Mouse (Mus musculus) hematopoietic stem cell, adult 5-6 weeks (primary cell): ENCODE data around the gene Hlf. TPM values are rescaled to one million over a fixed set of nuclear protein-coding genes. Genes with fewer than 3 reads are reported as not detected.

Experiments
- ATAC-seq, 2 experiments: fragments of 125-278 bp in 1 of 2; replicated peaks in 1 of 2; 2 replicates each; pipeline ENCODE4 v1.8.0; 2016 to 2017; ENCODE audit warnings: inconsistent platforms in 2 of 2, mild to moderate bottlenecking in 2 of 2, moderate number of reproducible peaks in 2 of 2, low read depth in 1 of 2, moderate TSS enrichment in 1 of 2; ENCODE audit not compliant: low FRiP score in 2 of 2, poor library complexity in 2 of 2, severe bottlenecking in 2 of 2, insufficient read depth in 1 of 2, low TSS enrichment in 1 of 2
- total RNA-seq: library from RNA; stranded (forward); fragments of 172-1452, 232-1000 nt; gene quantifications from 2 replicates; pipeline ENCODE4 v1.2.3, GENCODE M21; 2017

The Hlf gene
- total RNA-seq, 1 experiment from 2014 or later, result 100 TPM

GRCm38 (mm10) chr11:90356036-90356435, 34.7 kb downstream of the Hlf start:
- peak; percentile 20 to 22; a peak in 1 of 4 replicates for ATAC-seq

GRCm38 (mm10) chr11:90355270-90355681, 35.4 kb downstream of the Hlf start:
- ATAC-seq, result peak; percentile 9 to 19; a peak in 2 of 4 replicates

- no peak for ATAC-seq
Observed at GRCm38 (mm10) chr11:90352696-90353095, 38.0 kb downstream of the Hlf start.

- no peak for ATAC-seq
Observed at GRCm38 (mm10) chr11:90350153-90350512, 40.6 kb downstream of the Hlf start.

GRCm38 (mm10) chr11:90349486-90350152, 41.1 kb downstream of the Hlf start:
- no peak for ATAC-seq

- ATAC-seq, result no peak
Observed at GRCm38 (mm10) chr11:90347667-90348459, 42.8 kb downstream of the Hlf start.

GRCm38 (mm10) chr11:90345746-90346145, 44.9 kb downstream of the Hlf start:
- ATAC-seq, result no peak

- no peak for ATAC-seq
Observed at GRCm38 (mm10) chr11:90342858-90343257, 47.8 kb downstream of the Hlf start.

- no peak for ATAC-seq
Observed at GRCm38 (mm10) chr11:90342267-90342666, 48.4 kb downstream of the Hlf start.

GRCm38 (mm10) chr11:90340836-90341235, 49.9 kb downstream of the Hlf start:
- no peak for ATAC-seq

GRCm38 (mm10) chr11:90334816-90335215, 55.9 kb downstream of the Hlf start:
- ATAC-seq, result 0 out of 4 replicates have a peak, but pooled peaks of 1 of the 2 experiments have one; percentile 15

GRCm38 (mm10) chr11:90332737-90333136, 58.0 kb downstream of the Hlf start:
- no peak for ATAC-seq

- ATAC-seq, result no peak
Observed at GRCm38 (mm10) chr11:90330202-90330694, 60.4 kb downstream of the Hlf start.

GRCm38 (mm10) chr11:90326836-90327235, 63.9 kb downstream of the Hlf start:
- ATAC-seq, result no peak

- ATAC-seq, result no peak
Observed at GRCm38 (mm10) chr11:90326146-90326545, 64.5 kb downstream of the Hlf start.

GRCm38 (mm10) chr11:90324597-90324996, 66.1 kb downstream of the Hlf start:
- ATAC-seq, result no peak

- no peak for ATAC-seq
Observed at GRCm38 (mm10) chr11:90320922-90321321, 69.8 kb downstream of the Hlf start.

- peak; percentile 51 to 56; a peak in 1 of 4 replicates for ATAC-seq
Observed at GRCm38 (mm10) chr11:90317482-90317881, 73.2 kb downstream of the Hlf start.
